Mouse (Mus musculus) CH12.LX (cell line): ENCODE results near the gene Yae1d1.

Experiments used
- CTCF ChIP-seq, 2 experiments: IDR thresholded peaks in 1 of 2; conservative IDR thresholded peaks in 1 of 2; 2 replicates each; pipeline ENCODE4 v1.5.1; 2011 to 2012; ENCODE audit warnings: low read depth in 2 of 2, low read length in 2 of 2, improper control_type of control experiment in 1 of 2, inconsistent platforms in 1 of 2, mild to moderate bottlenecking in 1 of 2, moderate library complexity in 1 of 2
- ELF1 ChIP-seq: IDR thresholded peaks from 2 replicates; pipeline ENCODE4 v1.6.1; 2014; ENCODE audit warnings: low read depth, mild to moderate bottlenecking, inconsistent platforms, low read length, improper control_type of control experiment
- EP300 ChIP-seq: IDR thresholded peaks from 2 replicates; pipeline ENCODE4 v1.6.1; 2011; ENCODE audit warnings: low read length, improper control_type of control experiment
- ETS1 ChIP-seq: conservative IDR thresholded peaks from 2 replicates; pipeline ENCODE4 v1.6.1; 2012; ENCODE audit warnings: low read depth, mild to moderate bottlenecking, inconsistent platforms, low read length, improper control_type of control experiment, moderate library complexity
- HCFC1 ChIP-seq: IDR thresholded peaks from 2 replicates; pipeline ENCODE4 v1.6.1; 2012; ENCODE audit warnings: low read depth, mild to moderate bottlenecking, inconsistent platforms, low read length, improper control_type of control experiment
- JUND ChIP-seq: conservative IDR thresholded peaks from 2 replicates; pipeline ENCODE4 v1.6.1; 2011; ENCODE audit warnings: low read depth, low read length, improper control_type of control experiment
- MAFK ChIP-seq: IDR thresholded peaks from 2 replicates; pipeline ENCODE4 v1.6.1; 2011; ENCODE audit warnings: low read length, improper control_type of control experiment; ENCODE audit not compliant: insufficient replicate concordance
- MXI1 ChIP-seq: IDR thresholded peaks from 2 replicates; pipeline ENCODE4 v1.6.1; 2011; ENCODE audit warnings: mild to moderate bottlenecking, low read depth, low read length, improper control_type of control experiment
- POLR2A ChIP-seq: IDR thresholded peaks from 2 replicates; pipeline ENCODE4 v1.6.1; 2011; ENCODE audit warnings: low read depth, mild to moderate bottlenecking, improper control_type of control experiment, low read length
- SMC3 ChIP-seq: IDR thresholded peaks from 2 replicates; pipeline ENCODE4 v1.6.1; 2011; ENCODE audit warnings: low read depth, low read length, improper control_type of control experiment
- UBTF ChIP-seq: IDR thresholded peaks from 2 replicates; pipeline ENCODE4 v1.6.1; 2012; ENCODE audit warnings: low read depth, mild to moderate bottlenecking, inconsistent platforms, low read length, improper control_type of control experiment, moderate library complexity
- USF1 ChIP-seq: IDR thresholded peaks from 2 replicates; pipeline ENCODE4 v1.6.1; 2014; ENCODE audit warnings: low read depth, mild to moderate bottlenecking, inconsistent platforms, low read length, improper control_type of control experiment
- ZC3H11A ChIP-seq: IDR thresholded peaks from 2 replicates; pipeline ENCODE4 v1.6.1; 2012; ENCODE audit warnings: low read depth, mild to moderate bottlenecking, inconsistent platforms, low read length, improper control_type of control experiment

- TF ChIP-seq ZC3H11A (no peak), CTCF (conservative IDR thresholded peaks at IDR 0.05 in 1 of 2, IDR thresholded peaks at IDR 0.05 in 1 of 2; ENCODE audit: low read depth in 2 of 2, low read length in 2 of 2) (no peak), MXI1 (no peak), POLR2A (no peak), UBTF (no peak), JUND (no peak), EP300 (no peak), USF1 (no peak), ELF1 (no peak), HCFC1 (no peak), ETS1 (no peak), MAFK (no peak), SMC3 (no peak)
These were observed 38.9 kb downstream of the Yae1d1 start for GRCm38 (mm10) chr13:17954282-17954681.
